Mouse (Mus musculus): ENCODE measurements around the gene C130074G19Rik.

- TF ChIP-seq CTCF (IDR thresholded peaks at IDR 0.05; ENCODE audit: low read depth, low read length), result no peak
- no peak for TF ChIP-seq GATA1 (IDR thresholded peaks at IDR 0.05; ENCODE audit: borderline replicate concordance, low read length)
- TF ChIP-seq POLR2AphosphoS5 (IDR thresholded peaks at IDR 0.05; ENCODE audit: insufficient replicate concordance, low read depth, low read length), result no peak
- TF ChIP-seq TAL1 (conservative IDR thresholded peaks at IDR 0.05; ENCODE audit: low read depth, low read length), result no peak
Observed at GRCm38 (mm10) chr1:184931097-184931496, 48.1 kb upstream of the C130074G19Rik start.
